Mouse (Mus musculus): ENCODE results near the gene Aco2. TPM values are rescaled to one million over a fixed set of nuclear protein-coding genes. Genes with fewer than 3 reads are reported as not detected.
A peak's percentile ranks its signal among the peaks of the same experiment; 100 is the strongest.

Aco2 gene
- polyA plus RNA-seq, 1 experiment from 2014 or later, result 193 TPM

- Histone ChIP-seq H3K4me2 (replicated peaks) (no peak overlapping the region), H3K4me3 (no peak overlapping the region), H3K27me3 (no peaks in the 10 kb centered on the region), H3K27ac (no peak overlapping the region), H3K9me3 (replicated peaks) (no peaks in the 10 kb centered on the region), H3K36me3 (peaks cover 51% of the 10 kb centered on the region), H3K4me1 (no peaks in the 10 kb centered on the region), H3K9ac (no peak overlapping the region)
- 93% methylated on average over 12 of the region's 12 CpGs for WGBS
- ATAC-seq (ENCODE audit: low FRiP score), result no peak
Measured at GRCm38 (mm10) chr15:81917201-81917600, 45.1 kb downstream of the Aco2 start.

DNA sequence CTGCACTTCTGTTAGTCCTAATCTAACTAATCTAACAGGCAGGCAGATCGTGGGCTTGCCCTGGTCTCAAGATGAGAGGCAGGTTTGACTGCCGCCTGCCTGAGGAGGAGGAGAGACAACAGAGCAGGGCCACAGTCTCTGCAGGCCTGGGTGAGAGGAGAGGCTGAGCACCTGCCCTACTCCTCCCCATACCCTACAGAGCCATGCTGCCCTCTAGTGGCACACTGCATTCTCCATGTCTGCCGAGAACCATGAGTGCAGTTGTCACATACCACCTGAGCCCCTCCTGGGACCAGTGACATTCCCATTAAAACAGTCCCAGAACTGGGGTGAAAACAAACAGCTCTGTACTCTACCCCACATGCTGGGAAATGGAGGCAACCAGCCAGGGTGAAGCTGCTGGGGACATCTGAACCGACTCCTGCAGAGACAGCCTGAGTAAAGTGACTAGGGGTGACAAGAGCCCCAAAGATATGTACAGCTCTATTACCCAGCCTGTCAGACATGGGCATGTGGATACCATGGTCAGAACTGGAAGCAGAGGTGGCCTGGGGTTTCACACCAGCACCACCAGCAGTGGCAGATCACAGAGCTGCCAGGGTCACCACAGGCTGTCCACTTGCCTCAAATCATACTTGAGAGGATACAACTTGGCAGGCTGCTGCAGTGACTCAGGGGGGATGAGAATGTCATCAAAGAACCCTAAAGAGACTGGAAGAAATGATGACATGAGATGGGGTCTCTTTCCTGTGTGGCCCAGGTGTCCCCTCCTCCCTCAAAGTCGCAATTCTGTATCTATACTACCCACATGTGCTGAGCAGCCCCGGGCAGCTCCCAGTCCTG, 45.7 kb downstream of the Aco2 start:
- no peak overlapping the region for H3K4me2 ChIP-seq (replicated peaks)

GRCm38 (mm10) chr15:81919062-81919461, 47.0 kb downstream of the Aco2 start:
- no peak overlapping the region for H3K4me2 ChIP-seq (replicated peaks)
- ATAC-seq (ENCODE audit: low FRiP score), result no peak
- 83% methylated on average over 5 of the region's 5 CpGs for WGBS
- no peak overlapping the region for H3K9ac ChIP-seq
- H3K9me3 ChIP-seq (replicated peaks), result no peaks in the 10 kb centered on the region
- H3K27me3 ChIP-seq, result no peaks in the 10 kb centered on the region
- 0 out of 2 replicates have a peak, but pooled peaks cover 2% of the 10 kb centered on the region for H3K4me1 ChIP-seq
- no peak overlapping the region for H3K27ac ChIP-seq
- H3K36me3 ChIP-seq, result peaks cover 32% of the 10 kb centered on the region
- H3K4me3 ChIP-seq, result no peak overlapping the region

More for the DNA sequence above, 45.7 kb downstream of the Aco2 start:
- no peaks in the 10 kb centered on the region for H3K9me3 ChIP-seq (replicated peaks)
- no peak overlapping the region for H3K4me3 ChIP-seq
- no peak for ATAC-seq (ENCODE audit: low FRiP score)
- 59% methylated on average over 6 of the region's 6 CpGs for WGBS
- no peaks in the 10 kb centered on the region for H3K27me3 ChIP-seq
- no peaks in the 10 kb centered on the region for H3K4me1 ChIP-seq
- H3K36me3 ChIP-seq, result peaks cover 44% of the 10 kb centered on the region
- H3K9ac ChIP-seq, result no peak overlapping the region
- no peak overlapping the region for H3K27ac ChIP-seq

DNA sequence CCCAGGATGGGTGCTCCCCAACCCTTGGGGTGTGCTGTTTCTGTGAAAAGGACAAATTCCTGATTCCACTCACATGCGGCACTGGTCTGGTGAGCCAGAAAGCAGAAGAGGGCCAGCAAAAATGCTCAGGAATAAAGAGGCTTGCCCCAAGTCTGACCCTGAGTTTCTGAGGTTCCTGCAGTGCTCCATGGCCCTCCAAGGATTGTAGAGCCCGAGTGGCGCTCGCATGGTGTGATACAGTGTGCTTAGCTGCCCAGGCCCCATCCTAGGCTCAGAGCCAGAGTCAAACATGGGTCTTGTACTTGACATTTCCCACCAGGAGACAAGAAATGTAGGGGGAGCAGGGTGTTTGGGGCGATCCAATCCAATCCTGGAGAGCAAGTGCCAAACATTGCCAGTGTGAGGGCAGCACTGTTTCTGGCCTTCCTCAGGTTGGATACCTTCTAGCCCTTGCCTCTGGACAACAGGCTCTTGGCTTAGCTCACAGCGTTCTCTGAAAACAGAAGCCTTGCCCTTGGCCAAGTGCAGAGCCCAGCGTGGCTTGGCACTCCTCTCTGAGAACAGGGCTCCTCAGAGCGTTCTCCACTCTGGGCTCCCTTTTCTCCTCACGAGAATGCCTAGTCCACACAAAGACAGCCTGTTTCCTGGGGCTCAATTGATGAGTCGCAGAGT, 48.6 kb downstream of the Aco2 start:
- no peak for ATAC-seq (ENCODE audit: low FRiP score)
- Histone ChIP-seq H3K36me3 (peaks cover 16% of the 10 kb centered on the region), H3K4me2 (replicated peaks) (no peak overlapping the region), H3K9ac (no peak overlapping the region), H3K27ac (no peak overlapping the region), H3K4me3 (no peak overlapping the region), H3K9me3 (replicated peaks) (no peaks in the 10 kb centered on the region), H3K27me3 (no peaks in the 10 kb centered on the region), H3K4me1 (peaks cover 16% of the 10 kb centered on the region)
- 92% methylated on average over 10 of the region's 10 CpGs for WGBS

- Histone ChIP-seq H3K27me3 (no peaks in the 10 kb centered on the region), H3K9ac (no peak overlapping the region), H3K36me3 (peaks cover 10% of the 10 kb centered on the region), H3K9me3 (replicated peaks) (no peaks in the 10 kb centered on the region), H3K4me2 (replicated peaks) (no peak overlapping the region), H3K27ac (no peak overlapping the region), H3K4me3 (no peak overlapping the region), H3K4me1 (peaks cover 16% of the 10 kb centered on the region)
- no peak for ATAC-seq (ENCODE audit: low FRiP score)
- 68% methylated on average over 5 of the region's 5 CpGs for WGBS
Measured at GRCm38 (mm10) chr15:81921255-81921654, 49.1 kb downstream of the Aco2 start.

DNA sequence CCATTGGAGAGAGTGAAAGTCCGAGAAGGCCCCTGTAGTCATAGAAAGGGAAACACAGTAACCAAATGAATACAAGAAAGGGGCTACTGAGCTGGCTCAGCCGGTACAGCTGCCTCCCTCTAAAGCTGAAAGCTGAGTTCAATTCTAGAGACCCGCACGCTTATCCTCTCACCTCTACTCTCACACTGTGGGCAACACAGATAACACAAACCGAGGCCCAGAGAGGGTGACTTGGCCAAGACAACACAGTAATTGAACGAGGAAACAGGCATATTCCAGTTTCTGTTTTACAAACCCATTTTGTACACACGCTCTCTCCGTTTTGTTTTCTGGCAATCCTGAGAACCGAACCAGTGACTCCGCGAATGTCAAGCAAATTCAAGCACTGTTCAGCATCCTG, 52.8 kb downstream of the Aco2 start:
- no peak for ATAC-seq (ENCODE audit: low FRiP score)
- Histone ChIP-seq H3K9me3 (replicated peaks) (no peaks in the 10 kb centered on the region), H3K36me3 (no peaks in the 10 kb centered on the region), H3K4me1 (peaks cover 21% of the 10 kb centered on the region), H3K4me2 (replicated peaks) (peak overlapping the region; percentile 85), H3K4me3 (peak overlapping the region; percentile 74), H3K27ac (no peak overlapping the region), H3K9ac (peak overlapping the region; percentile 73; the same call in 1 of the 2 replicates), H3K27me3 (no peaks in the 10 kb centered on the region)
- WGBS, result 89% methylated on average over 11 of the region's 11 CpGs

DNA sequence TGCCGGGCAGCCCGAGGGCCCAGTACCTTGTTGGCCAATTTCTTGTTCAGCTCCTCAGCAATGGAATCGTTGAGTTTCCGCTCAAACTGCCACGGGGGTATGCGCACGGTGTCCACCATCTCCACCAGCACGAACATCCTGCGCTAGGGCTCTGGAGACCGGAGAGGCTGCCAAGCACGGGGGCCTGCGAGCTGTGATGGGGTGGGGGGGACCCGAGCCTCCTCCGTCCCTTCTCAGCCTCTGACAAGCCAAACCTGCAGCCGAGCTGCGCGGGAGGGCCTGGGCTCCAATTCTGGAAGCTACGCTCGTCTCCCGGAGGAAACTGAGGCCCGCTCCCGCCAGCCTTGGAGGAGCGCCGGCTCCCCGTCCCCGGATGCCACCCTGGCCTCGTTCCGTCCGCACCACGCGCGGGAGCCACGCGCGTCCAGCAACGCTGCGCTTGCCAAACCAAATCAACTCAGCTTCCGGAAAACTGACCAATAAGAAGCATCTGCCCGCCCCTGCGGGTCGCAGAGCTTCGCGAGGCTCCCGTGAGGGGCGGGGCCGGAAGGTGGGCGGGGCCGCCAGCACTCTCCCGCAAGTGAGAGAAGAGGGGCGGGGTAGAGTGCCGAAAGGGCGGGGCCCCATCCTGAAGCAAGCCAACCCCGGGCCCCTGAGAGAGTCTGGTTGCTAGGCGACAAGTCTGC, 53.8 kb downstream of the Aco2 start, which contains the start of gene Polr3h:
TSS of gene Polr3h (minus strand) at position 481 of the 686 bp plus-strand sequence.
- Histone ChIP-seq H3K4me1 (peaks cover 21% of the 10 kb centered on the region), H3K4me3 (peak within 1 kb of the TSS; percentile 74), H3K9me3 (replicated peaks) (no peaks in the 10 kb centered on the region), H3K9ac (peak within 1 kb of the TSS; percentile 73), H3K4me2 (replicated peaks) (peak within 1 kb of the TSS; percentile 85), H3K27me3 (no peaks in the 10 kb centered on the region), H3K36me3 (no peaks in the 10 kb centered on the region), H3K27ac (peak within 1 kb of the TSS; percentile 86)
- under 1% methylated on average over 54 of the region's 54 CpGs for WGBS
- peak; percentile 96 for ATAC-seq (ENCODE audit: low FRiP score)

GRCm38 (mm10) chr15:81926446-81926822, 54.3 kb downstream of the Aco2 start:
- 31% methylated on average over 9 of the region's 9 CpGs for WGBS
- peaks cover 21% of the 10 kb centered on the region for H3K4me1 ChIP-seq
- H3K36me3 ChIP-seq, result no peaks in the 10 kb centered on the region
- H3K9me3 ChIP-seq (replicated peaks), result no peaks in the 10 kb centered on the region
- no peak overlapping the region for H3K9ac ChIP-seq
- H3K4me3 ChIP-seq, result peak overlapping the region; percentile 74
- H3K27ac ChIP-seq, result peak overlapping the region; percentile 86
- no peaks in the 10 kb centered on the region for H3K27me3 ChIP-seq
- peak overlapping the region; percentile 85 for H3K4me2 ChIP-seq (replicated peaks)
- peak; percentile 72 for ATAC-seq (ENCODE audit: low FRiP score)

GRCm38 (mm10) chr15:81927741-81928140, 55.6 kb downstream of the Aco2 start:
- no peaks in the 10 kb centered on the region for H3K36me3 ChIP-seq
- no peak for ATAC-seq (ENCODE audit: low FRiP score)
- H3K4me3 ChIP-seq, result no peak overlapping the region
- no peaks in the 10 kb centered on the region for H3K27me3 ChIP-seq
- H3K9ac ChIP-seq, result no peak overlapping the region
- no peak overlapping the region for H3K27ac ChIP-seq
- H3K4me1 ChIP-seq, result peaks cover 21% of the 10 kb centered on the region
- 52% methylated on average over 4 of the region's 4 CpGs for WGBS
- no peaks in the 10 kb centered on the region for H3K9me3 ChIP-seq (replicated peaks)
- no peak overlapping the region for H3K4me2 ChIP-seq (replicated peaks)

DNA sequence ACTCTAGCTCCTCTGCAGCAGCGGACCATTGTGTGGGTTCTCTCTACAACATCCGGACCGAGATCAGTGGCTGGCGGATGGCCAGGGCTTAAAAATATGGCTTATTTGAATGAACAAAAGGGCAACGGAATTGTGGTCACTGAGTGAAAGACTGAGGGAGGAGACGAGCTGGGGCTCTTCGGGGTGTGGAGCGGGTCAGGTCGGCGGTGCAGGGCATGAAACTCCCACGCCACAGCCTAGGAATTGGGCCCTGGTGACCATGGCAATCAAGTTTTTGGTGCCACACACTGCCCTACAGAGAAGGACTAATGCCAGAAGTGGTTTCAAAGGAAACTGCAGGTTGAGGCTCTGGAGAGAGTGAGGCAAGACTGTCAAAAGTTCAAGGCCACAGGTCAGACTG, 56.2 kb downstream of the Aco2 start:
- WGBS, result 50% methylated on average over 11 of the region's 11 CpGs
- no peak overlapping the region for H3K4me2 ChIP-seq (replicated peaks)
- H3K27ac ChIP-seq, result 0 out of 2 replicates have a peak overlapping the region, but pooled peaks have one; percentile 30
- ATAC-seq (ENCODE audit: low FRiP score), result no peak
- H3K9ac ChIP-seq, result no peak overlapping the region
- no peaks in the 10 kb centered on the region for H3K36me3 ChIP-seq
- H3K4me3 ChIP-seq, result no peak overlapping the region
- H3K9me3 ChIP-seq (replicated peaks), result no peaks in the 10 kb centered on the region
- no peaks in the 10 kb centered on the region for H3K27me3 ChIP-seq
- H3K4me1 ChIP-seq, result peaks cover 20% of the 10 kb centered on the region

DNA sequence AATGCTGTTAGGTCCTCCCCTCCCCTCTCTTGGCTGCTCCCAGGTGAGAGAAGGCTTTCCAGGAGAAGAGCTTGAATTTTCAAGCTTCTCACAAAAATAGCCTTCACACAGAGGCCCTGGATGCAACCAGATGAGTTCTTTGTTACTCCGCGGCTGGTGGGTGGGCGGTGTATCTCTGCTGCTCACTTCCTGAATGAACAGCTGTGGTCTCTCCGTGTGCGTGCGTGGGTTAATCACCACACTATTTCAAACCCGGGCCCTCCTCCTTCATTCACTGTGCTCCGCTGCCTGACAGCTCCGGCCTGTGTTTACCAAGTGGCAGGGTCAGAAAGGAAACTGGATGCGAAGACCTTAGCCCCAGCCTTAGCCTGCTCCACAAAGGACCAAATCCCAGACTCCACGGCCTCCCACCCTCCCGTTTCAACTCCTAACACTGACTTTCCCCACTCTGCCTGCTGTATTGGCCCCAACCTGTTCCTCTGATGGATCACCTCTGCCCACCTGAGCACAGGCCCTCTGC, 60.9 kb downstream of the Aco2 start:
- Histone ChIP-seq H3K27me3 (no peaks in the 10 kb centered on the region), H3K4me1 (peaks cover 23% of the 10 kb centered on the region), H3K36me3 (no peaks in the 10 kb centered on the region), H3K9me3 (replicated peaks) (no peaks in the 10 kb centered on the region), H3K27ac (no peak overlapping the region), H3K9ac (no peak overlapping the region), H3K4me2 (replicated peaks) (no peak overlapping the region), H3K4me3 (no peak overlapping the region)
- ATAC-seq (ENCODE audit: low FRiP score), result no peak
- 34% methylated on average over 12 of the region's 12 CpGs for WGBS

GRCm38 (mm10) chr15:81933986-81934385, 61.9 kb downstream of the Aco2 start:
- Histone ChIP-seq H3K9me3 (replicated peaks) (no peaks in the 10 kb centered on the region), H3K36me3 (no peaks in the 10 kb centered on the region), H3K4me1 (peaks cover 31% of the 10 kb centered on the region), H3K4me2 (replicated peaks) (no peak overlapping the region), H3K4me3 (no peak overlapping the region), H3K27me3 (no peaks in the 10 kb centered on the region), H3K9ac (no peak overlapping the region), H3K27ac (no peak overlapping the region)
- no peak for ATAC-seq (ENCODE audit: low FRiP score)
- WGBS, result 79% methylated on average over 1 of the region's 1 CpGs

Measured in hindbrain, embryonic 12.5 days (tissue).